Mouse (Mus musculus): ENCODE measurements around the gene Man2a1.

Gene Man2a1

DNA sequence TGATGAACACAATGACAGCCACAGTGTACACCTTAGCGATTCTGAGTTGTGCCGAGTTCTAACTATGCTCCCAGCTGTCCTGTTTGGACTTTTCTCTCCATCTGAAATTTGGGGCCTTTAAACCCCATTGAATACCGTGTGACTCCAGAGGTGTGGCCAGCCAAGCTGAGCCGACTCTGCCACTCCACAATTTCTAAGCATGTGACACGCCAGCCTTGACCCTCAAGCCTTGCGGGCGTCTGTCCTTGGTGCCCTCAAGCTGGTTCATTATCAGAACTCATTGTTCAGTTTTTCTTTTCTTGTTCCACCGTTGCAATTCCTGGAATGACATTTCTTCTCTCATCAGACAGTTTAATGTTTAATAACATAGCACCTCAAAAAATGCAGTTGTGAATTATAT lies 98.0 kb downstream of the Man2a1 start:
- DNase-seq (ENCODE audit: low spot score in 2 of 2): no peak

DNA sequence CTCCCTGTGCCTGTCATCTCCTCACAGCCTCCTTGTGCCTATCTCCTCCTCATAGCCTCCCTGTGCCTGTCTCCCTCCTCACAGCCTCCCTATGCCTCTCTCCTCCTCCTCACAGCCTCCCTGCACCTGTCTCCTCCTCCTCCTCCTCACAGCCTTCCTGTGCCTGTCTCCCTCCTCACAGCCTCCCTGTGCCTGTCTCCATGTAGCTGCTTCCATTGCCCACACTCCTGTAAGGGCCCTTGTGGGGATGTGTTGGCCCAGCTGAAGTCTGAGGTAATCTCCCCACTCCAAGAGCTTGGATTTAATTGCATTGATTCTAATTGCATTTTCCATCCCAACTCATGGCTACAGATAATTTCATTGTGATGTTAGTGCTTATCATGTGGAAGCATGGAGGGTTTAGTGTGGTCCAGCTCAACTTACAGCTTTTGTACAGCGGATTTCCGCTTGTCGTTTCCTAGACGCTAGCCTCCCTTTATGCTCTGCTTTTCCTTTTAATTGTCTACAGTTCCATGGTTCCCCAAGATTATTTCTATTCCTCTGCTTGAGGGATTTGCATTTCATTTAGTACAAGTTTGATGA lies 103.2 kb downstream of the Man2a1 start:
- no peak for DNase-seq (ENCODE audit: low spot score in 2 of 2)

DNA sequence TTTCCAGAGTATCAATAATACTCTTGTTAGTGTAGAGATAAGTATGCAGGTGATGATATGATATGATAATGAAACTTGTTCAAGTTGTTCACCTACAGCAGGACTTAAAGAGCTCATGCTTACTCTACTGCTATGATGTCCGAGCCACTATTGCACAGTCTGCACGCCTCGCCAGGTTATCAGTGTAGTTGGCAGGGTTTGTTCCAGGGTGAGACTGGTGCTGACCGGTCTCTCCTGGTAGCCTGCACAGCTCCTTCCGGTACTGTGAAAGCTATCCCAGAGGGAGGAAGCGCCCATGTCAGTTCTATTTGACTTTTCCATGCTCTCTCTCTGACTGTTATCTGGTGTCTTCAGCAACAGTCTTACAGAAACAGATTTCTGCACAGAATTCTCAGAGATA lies 107.0 kb downstream of the Man2a1 start:
- DNase-seq (ENCODE audit: low spot score in 2 of 2): no peak

DNA sequence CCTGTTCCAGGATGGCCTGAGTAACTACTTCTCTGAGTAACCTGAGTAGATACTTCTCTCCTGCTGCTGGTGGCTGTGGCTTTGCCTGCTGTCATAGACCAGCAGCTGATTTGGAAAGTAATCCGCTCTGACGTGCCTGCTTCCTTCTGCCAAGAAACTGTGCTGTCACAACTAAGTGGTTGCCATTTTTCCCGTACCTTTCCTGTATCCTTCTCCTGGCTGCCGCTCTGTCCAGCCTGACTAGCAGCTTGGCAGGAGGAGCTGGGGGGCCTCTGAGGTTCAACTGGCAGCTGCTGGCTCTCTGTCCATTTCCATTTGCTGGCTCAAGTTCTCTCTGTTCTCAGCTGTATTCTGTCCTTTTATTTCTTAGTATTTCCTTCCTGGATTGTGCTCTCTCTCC lies 115.8 kb downstream of the Man2a1 start:
- DNase-seq (ENCODE audit: low spot score in 2 of 2): peak; percentile 15 to 26

DNA sequence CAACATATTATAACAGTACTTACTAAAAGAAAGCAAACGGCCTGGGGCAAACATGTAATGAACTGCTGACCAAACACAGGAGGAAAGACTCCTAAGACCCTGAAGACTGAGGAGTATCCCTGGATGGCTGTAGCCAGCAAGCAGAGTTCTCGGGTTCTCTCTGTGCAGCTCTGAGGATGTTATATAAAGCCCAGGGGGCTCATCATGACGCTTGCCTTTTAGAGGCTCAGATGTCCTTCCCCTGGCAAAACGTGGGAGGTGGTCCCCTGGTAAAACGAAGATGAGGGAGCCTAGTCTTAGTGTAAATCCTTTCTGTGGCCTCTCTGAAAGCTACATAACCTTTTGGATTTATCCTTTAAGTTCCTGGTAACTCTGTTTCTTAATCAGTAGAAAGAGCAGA lies 119.2 kb downstream of the Man2a1 start:
- DNase-seq (ENCODE audit: low spot score in 2 of 2): no peak

DNA sequence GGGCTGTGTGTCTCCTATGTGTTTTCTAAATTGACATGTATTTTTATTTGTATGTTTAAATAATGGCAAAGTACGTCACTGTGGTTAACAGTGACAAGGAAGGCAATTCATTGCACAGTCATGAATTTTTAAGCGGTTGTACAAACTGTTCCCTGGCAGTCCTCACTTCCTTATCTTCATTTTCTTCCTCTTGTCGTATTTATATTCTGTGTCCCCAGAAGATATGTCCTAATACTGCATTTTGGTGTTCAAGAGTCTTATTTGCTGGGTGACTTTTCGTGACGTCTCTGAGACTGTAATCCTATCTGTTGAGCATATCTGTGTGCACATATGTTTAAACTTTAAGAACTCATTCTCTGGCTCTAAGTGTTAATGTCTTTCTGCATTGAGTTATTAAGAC lies 120.6 kb downstream of the Man2a1 start:
- DNase-seq (ENCODE audit: low spot score in 2 of 2): no peak

DNA sequence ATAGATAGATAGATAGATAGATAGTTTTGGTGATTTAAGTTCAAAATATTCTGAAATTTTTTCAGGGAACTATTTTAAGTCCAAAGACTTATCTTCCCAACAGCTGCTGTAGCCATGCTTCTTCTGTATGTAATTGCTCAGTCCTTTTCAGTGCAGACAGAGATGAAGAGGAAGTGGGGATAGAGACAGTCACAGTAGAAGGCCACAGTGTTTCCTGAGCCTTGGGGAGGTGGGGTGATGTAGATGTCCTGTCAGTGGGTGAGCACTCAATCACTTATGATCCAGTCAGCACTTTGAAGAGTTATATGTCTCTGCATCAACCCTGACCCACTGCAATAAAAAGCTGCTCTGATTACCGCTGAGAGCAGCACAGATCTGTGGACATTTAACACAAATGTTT lies 122.6 kb downstream of the Man2a1 start:
- no peak for DNase-seq (ENCODE audit: low spot score in 2 of 2)

DNA sequence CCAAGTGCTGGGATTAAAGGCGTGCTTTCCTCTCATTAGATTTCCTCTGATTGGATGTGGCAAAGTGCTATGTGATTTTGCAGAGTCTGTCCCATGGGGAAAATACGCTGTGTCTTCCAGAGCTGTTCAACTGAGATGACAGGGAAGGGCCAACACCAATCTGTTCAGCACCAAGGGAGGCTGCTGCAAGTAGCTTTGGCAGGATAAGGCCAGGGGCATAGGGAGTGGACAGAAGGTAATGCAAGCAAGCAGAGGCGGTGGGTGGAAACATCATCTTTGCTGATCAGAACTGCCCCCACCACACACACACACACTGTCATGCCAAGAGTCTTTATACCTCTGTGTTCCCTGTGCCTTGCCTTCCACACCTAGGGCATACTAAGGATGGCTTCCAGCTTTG lies 124.7 kb downstream of the Man2a1 start:
- no peak for DNase-seq (ENCODE audit: low spot score in 2 of 2)

DNA sequence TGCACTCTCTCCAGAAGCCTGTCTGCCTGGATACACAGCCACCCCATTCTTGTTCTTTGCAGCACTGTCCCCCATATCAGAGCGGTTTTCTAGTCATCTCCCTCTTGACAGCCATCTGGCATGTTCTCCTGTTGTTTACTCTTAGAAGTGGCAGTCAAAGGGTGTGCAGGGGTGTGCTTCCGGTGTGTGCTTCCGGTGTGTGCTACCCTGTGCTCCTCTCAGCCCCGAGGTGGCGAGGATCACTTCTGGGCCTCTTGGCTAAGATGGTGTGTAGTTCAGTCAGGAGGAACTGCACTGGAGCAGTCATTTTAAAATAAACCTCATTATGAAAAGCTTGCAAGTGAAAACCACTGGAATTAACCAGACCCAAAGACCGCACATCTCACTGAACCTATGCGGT lies 125.5 kb downstream of the Man2a1 start:
- DNase-seq (ENCODE audit: low spot score in 2 of 2): no peak

DNA sequence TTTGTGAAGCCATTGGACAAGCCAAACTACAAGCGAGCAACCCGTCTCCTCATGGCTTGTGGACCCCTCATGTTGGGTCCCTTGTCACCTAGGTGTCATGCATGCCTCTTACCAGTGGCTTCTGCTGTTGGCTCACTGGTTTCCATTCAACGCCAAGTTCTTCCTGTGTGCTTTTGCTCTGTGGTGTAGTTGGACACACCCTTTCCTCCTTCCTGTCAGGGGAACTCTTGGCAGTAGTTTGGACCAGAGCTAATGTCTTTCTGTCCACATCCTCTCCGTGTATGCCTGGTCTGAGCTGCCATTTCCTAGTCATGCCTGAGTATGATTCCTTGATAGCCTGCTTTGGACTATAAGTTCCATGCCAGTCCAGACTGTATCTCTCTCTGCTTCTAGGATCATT lies 135.0 kb downstream of the Man2a1 start:
- no peak for DNase-seq (ENCODE audit: low spot score in 2 of 2)

DNA sequence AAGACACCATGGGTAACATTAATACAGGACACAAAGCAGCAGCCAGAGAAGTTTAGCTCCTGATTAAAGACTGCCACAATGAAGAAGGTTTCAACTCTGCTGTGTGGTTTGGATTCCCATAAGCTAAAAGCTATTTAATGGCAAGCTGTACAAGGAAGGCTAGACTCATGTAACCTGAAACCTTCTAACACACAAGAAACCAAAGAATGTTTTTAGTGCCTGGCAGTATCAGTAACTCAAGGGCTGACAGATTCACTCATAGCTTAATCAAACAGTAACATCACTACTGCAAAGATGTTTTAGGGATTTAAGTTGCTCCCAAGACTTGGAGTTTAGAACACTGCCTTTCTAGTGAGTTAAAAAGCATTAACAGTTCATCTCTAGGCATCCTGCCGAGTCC lies 137.4 kb downstream of the Man2a1 start:
- DNase-seq (ENCODE audit: low spot score in 2 of 2): no peak

DNA sequence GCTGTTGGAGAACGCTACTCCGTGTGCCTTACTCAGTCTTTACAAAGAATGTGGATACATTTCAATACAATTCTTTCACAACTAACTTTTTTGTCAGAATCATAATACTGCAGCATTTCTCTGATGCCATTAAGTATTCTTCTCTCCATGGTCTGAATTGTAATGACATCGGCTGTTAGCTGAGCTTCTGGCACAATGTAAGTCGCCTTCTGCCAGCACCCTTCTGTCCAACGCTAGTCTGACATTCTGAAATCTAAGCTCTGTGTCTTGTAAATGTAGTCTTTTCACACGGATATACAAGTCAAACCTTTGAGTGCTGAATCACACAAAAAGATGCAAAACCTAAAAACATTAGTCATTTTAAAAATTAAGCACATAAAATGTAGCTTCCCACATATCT lies 138.6 kb downstream of the Man2a1 start:
- no peak for DNase-seq (ENCODE audit: low spot score in 2 of 2)

DNA sequence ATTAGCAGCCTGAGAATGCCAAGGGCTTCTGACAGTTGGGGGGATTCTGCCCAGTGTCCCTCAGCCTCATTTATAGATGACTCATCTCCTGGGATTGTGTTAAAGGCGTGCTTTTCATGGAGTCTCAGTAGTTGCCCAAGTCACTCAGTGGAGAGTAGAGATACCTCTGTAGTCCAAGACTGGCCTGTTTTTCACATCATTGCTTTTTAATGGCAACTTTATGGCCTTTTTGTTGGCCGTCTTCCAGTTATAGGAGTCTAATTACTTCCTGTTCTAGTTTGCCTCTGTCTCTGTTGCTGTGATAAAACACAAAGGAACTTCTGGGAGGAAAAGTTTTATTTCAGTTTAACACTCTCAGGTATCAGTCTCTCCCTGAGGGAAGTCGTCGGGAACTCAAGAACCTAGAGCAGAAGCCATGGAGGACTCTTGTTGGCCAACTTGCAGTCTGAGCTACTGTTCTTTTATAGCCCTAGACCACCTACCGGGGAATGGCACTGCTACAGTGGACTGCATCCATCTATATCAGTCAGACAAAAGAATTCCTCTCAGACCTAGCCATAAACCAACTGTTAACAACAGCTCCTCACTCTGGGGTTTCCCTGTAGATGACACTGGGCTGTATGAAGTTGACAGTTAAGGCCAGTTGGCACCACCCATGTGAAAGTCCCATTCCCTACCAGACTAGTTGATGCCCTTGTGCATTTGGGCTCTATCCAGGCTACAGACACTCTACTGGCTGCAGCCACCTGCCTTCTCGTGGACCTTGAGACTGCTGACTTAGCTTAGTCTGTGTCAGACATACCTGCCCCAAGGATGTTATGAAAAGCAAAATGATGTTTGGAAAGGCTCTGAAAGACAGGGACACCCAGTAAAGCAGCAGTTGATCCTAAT lies 142.4 kb downstream of the Man2a1 start:
- no peak for DNase-seq (ENCODE audit: low spot score in 2 of 2)

DNA sequence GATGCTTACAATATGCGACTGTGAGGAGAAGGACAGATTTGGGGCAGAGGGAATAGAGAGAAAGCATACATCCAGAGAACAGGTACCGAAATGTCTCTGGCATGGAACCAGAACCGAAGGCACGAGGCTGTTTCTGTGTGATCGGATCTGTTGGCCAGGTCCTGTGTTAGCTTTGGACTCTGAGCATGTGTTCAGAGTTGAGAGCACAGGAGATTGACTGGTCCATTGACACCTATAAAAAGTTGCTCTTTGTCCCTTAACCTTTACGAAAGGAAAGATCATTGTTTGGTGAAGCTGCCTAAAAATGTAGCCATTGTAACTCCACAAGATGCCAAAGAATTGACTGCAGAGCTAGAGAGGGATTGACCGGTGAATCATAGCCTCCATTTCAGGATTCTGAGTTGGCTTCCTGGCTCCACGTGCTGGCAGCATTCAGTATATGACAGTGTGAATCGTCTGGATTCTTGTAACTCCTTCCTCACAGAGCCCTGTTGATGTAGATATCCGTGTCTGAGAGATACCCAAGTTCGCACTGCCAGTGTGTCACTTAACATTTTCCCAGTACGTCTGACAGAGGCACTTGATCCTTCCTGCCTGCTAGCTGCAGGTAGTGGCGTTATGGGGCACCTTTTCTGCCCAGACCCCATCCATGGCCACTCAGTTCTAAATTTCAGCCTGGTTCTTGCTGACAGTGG lies 143.2 kb downstream of the Man2a1 start:
- no peak for DNase-seq (ENCODE audit: low spot score in 2 of 2)

DNA sequence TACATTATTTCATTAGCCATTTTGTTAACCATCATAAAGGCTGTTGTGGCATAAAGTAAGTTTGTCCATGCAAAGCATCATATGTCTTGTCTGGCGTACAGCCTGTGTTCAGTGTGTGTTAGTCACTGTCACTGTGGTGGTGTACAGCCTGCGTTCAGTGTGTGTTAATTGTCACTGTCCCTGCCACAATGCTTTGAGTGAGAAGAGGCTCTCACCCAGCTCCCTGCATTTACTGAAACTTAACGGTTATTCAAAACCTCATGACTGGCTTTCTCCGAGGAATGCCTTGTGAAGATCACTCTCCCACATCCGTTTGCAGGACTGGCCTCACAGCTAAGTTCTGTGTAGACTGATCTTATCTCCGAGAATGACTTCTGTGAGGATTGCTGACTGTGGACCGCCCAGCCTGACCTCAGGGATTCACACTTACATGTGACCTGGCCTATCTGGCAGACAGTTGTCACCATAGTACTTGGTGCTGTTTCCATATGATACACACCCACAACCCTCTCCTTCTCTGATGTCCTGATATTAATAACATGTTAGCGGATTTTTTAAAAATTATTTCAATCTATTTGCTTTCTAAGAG lies 146.2 kb downstream of the Man2a1 start:
- DNase-seq (ENCODE audit: low spot score in 2 of 2): no peak

DNA sequence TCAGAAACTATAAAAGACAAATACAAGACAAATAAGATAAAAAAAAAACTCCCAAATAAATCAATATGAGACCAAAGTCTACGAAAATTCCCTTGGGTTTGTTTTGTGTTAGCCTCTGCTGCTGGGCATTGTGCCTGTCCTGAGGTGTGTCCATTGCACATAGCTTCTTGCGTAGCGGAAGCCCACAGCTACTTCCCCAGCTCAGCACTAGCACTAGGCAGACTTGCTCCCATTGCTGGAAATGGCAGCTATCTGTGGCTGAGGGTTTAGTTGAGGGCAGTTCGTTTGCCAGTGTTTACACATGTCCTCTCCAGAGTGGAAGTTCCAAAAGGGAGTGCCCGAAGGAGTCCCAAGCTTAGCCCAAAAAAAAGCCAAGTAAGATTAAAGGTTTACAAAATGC lies 146.9 kb downstream of the Man2a1 start:
- no peak for DNase-seq (ENCODE audit: low spot score in 2 of 2)

DNA sequence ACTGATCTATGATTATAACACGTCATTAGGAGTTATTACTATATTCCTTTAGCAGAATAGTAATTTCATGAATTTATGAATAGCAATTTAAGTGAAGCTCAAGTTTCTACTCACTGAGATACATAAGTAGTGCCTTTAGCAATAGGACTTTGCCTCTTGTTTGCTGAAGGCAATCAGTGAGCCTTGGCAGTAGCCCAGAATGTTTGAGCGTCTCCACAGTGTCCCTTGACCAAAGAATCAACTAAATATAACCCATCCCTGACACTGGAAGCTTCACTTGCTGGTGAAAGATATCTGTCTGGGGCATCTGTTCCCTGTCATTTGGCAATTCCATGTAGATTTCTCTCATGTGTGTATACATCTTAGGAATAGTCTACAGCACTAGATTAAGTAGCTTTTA lies 147.6 kb downstream of the Man2a1 start:
- DNase-seq (ENCODE audit: low spot score in 2 of 2): no peak

DNA sequence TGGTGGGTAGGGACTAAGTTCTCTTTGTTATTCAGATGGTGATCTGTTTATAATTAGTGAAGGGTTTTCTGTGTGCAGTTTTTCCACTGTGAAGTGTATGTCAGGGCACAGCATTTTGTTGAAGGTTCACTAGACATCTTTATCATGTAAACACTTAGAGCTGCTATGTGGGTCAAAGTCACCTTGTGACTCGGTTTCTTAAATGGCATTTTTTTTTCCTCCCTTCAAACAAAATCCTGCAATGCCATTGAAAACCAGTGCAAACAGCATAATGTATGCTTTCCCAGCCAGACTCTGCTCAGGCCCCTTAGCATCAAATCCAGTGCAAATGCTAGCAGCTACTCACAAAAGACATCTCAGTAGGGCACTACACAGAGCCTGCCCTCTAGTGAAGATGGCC lies 148.6 kb downstream of the Man2a1 start:
- DNase-seq (ENCODE audit: low spot score in 2 of 2): no peak

DNA sequence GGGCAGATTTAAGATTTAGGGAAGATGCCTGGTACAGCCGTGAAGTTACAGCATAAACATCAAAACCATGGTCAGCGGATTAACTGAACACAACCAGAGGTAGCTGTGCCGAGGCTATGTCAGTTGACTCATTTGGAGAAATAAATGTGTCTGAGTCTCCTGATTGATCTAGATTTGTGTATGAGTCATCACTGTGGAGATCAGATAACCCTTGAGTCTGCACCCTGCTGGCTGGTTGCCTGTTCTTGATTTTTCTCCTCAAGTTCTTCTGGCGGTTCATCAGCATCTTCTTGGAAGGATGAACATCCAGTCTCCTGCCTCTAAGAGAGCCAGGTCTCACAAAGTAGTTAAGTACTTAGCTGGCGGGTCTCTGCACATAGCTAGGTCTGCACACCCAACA lies 150.7 kb downstream of the Man2a1 start:
- DNase-seq (ENCODE audit: low spot score in 2 of 2): no peak

DNA sequence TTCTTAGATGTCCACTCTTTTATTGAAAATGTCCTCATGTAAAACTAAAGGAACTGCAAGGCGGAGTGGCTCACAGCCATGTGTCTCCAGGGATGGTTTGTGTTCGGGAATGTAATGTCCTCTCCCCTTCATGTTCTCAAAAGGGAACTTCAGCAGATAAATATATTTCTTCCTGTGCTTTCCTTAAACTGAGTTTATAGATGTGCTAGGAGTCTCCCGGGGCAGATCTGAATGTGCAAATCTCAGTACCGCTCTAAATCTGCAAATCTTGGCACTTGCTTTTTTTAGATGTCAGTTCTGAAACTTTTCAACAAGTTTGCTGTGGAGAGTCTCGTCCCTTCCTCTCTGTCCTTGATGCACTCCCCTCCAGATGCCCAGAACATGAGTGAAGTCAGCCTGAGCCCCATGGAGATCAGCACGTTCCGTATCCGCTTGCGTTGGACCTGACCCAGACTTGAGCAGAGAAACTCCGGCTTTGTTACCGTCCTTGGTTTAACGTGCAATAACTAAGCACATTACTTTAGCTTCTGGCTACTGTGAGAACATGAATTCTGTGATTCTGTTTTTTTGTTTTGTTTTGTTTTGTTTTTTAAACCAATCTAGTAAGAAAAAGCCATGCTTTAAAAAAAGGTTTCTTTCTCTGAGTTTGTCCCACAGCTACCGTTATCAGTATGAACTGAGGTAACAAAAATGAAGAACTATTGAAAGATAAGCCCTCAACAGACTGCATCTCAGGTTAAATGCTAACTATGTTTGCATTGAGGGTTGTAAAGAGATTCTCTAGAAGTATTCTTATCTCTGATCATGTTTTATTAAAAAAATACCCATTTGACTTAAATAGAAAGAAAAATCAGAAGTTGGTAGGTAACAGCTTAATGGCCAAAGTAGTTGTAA lies 151.8 kb downstream of the Man2a1 start:
- DNase-seq (ENCODE audit: low spot score in 2 of 2): no peak

DNA sequence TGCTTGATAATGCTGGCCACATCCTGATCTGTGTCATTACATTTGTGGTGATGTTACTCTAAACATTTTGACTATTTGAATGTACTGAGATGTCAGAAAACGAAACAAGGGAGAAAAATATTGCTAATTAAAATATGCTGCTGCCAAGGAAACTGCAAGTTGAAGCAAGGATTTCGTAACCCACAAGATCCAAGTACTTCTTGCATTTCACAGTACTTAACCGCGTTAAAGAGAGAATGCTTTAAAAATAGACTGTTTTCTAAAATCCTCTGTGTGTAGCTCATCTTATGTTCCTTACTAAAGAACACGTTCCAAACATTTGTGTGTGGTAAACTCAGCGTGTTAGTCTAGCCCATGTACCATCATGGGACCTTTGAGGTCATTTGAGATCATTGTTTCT lies 153.0 kb downstream of the Man2a1 start:
- no peak for DNase-seq (ENCODE audit: low spot score in 2 of 2)
